Mouse (Mus musculus) cortical plate, adult 2 months (tissue): ENCODE measurements around the gene Hspb9.

Experiments used
- CTCF ChIP-seq: fragments of 200-500 bp; IDR thresholded peaks from 2 replicates; pipeline ENCODE4 v1.5.1; 2011; ENCODE audit warnings: mild to moderate bottlenecking, control low read depth, low read length; ENCODE audit not compliant: insufficient read depth; ENCODE audit errors: extremely low read depth
- POLR2A ChIP-seq: fragments of 200-500 bp; IDR thresholded peaks from 2 replicates; pipeline ENCODE4 v1.6.1; 2011; ENCODE audit warnings: mild to moderate bottlenecking, low read length, control low read depth; ENCODE audit not compliant: insufficient read depth; ENCODE audit errors: extremely low read depth

- TF ChIP-seq CTCF (no peak), POLR2A (no peak)
Measured at GRCm38 (mm10) chr11:100692164-100692616, 21.5 kb upstream of the Hspb9 start, which contains the start of gene Zfp385c.
